Mouse (Mus musculus): ENCODE data around the gene Ccdc85b.
"Not testable (repeated sequence)": the region's sequence is repeated elsewhere in the genome, so short reads cannot be mapped to it uniquely, and the experiment has no call there.

Ccdc85b gene

GRCm38 (mm10) chr19:5457746-5458442 lies at the start of gene Ccdc85b:
Gene Ccdc85b, minus strand, starts transcription at chr19:5457894.
- DNase-seq (ENCODE audit: low spot score in 2 of 2), result no peak

GRCm38 (mm10) chr19:5503687-5504086 lies 46.0 kb upstream of the Ccdc85b start, which contains the start of gene 1700020D05Rik:
Gene 1700020D05Rik, minus strand, starts transcription at chr19:5503787.
- DNase-seq (ENCODE audit: low spot score in 2 of 2), result no peak

DNA sequence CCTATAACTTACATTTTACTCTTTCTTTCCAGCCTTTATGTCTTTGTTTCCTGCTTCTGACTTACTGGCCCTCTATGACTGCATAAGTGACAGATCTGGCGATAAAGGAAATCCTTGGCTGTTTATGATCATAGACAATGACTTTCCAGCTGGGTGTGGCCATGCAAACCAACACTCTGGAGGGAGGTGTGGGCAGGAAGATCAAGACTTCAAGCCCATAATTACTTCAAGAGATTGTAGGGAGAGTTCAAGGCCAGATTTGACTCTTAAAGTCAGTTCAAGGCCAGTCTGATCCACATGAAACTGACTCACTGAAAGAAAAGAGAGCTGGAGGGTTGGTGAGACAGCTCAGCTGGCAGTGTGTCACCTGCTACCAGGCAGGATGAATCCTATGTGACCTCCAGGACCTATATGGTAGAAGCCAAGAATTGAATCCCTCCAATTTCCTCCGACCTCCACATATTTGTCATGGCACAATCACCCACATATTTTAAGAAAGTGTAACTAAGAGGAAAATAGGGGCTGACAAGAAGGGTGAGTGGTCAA lies 42.7 kb upstream of the Ccdc85b start:
- DNase-seq (ENCODE audit: low spot score in 2 of 2), result no peak

GRCm38 (mm10) chr19:5496052-5496370 lies 38.3 kb upstream of the Ccdc85b start:
- no peak for DNase-seq (ENCODE audit: low spot score in 2 of 2)

DNA sequence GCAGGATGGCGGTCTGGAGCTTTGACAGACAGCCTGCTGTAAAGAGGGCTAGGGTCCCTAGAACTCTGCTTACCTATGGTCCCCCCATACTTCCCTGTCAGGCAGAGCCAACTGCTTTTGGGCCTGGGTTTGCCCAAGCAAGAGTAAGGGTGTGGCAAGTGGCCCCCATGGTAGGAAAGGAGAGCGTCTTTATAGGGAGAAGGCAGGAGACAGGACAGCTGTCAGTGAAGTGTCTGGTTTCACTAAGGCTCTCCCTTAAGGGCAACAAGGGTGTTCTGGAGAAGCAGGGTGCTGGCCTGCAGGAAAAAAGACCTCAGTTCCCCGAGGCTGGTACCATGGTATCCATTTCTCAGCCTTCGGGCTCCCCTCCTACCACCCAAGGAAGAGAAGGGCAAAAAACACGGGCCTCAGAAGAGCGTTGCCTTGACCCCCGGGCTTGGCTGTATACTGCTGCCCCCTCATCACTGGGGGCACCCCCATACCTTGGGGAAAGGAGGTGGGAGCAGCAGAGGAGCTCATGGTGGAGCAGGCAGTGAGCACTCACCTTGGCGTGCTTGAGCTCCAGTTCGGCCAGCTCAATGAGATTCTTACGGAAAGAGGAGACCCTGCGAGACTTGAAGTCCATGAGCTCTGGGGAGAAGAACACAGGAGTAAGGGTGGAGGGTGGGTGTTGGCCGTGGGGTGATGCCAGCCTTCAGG lies 37.8 kb upstream of the Ccdc85b start:
- no peak for DNase-seq (ENCODE audit: low spot score in 2 of 2)

- no peak for DNase-seq (ENCODE audit: low spot score in 2 of 2)
Measured at GRCm38 (mm10) chr19:5494314-5494713, 36.6 kb upstream of the Ccdc85b start.

DNA sequence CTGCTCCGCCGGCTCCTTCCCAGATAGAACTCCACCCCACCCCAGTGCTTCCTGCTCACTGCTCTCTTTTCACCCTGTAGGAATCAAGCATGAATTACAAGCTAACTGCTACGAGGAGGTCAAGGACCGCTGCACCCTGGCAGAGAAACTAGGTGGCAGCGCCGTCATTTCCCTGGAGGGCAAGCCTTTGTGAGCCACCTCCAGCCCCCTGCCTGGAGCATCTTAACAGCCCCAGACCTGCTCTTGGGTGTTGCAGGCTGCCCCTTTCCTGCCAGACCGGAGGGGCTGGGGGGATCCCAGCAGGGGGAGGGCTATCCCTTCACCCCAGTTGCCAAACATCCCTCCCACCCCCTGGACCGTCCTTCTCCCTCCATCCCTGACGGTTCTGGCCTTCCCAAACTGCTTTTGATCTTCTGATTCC lies 35.6 kb upstream of the Ccdc85b start:
- DNase-seq (ENCODE audit: low spot score in 2 of 2), result not testable (repeated sequence)

- DNase-seq (ENCODE audit: low spot score in 2 of 2), result no peak
Measured at GRCm38 (mm10) chr19:5492641-5493040, 34.9 kb upstream of the Ccdc85b start.

- DNase-seq (ENCODE audit: low spot score in 2 of 2), result peak in 1 of 2 experiments; percentile 69
Measured at GRCm38 (mm10) chr19:5490898-5491708, 33.4 kb upstream of the Ccdc85b start.

DNA sequence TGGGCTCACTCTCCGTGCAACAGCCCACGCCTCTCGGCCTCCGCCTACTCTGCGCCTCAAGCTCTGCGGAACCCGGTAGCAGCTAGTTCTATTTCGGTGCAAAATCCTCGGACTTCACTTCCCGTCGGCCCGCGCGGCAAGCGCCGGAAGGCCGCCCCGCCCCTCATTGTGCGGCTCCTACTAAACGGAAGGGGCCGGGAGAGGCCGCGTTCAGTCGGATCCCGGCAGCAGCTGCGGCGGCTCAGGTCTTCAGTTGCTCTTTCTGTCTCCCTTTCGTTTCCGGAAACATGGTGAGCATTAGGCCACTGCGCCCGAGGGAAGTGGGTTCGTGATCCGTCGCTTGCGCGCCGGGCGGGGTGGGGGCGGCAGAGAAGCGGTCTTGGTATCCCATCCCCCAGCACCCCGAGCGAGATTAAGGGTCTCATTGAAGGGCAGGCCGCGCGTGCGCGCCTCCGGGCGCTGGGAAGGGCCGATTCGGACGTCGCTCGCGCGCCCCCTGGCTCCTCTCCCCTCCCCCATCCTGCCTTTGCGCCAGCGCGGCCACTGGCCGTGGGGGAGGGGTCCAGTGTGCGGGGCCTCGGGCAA lies 32.7 kb upstream of the Ccdc85b start, which contains the start of gene Cfl1:
Cfl1 (plus strand) TSS at position 143 of the 585 bp plus-strand sequence.
- DNase-seq (ENCODE audit: low spot score in 2 of 2), result peak; percentile 87 to 93

DNA sequence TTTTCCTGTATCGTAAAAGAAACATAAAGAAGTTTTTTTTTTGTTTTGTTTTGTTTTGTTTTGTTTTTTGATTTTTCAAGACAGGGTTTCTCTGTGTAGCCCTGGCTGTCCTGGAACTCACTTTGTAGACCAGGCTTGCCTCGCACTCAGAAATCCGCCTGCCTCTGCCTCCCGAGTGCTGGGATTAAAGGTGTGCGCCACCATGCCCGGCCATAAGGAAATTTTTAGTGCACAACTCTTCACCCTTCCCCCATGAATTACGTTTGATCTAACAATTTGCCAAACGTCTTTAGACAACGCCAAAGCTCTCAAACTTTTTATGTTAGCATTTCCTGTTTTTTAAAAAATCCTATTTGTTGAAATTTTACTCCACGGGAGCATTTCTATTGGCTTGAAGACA lies 32.0 kb upstream of the Ccdc85b start:
- not testable (repeated sequence) for DNase-seq (ENCODE audit: low spot score in 2 of 2)

GRCm38 (mm10) chr19:5488878-5489571 lies 31.3 kb upstream of the Ccdc85b start:
- peak; percentile 82 to 95 for DNase-seq (ENCODE audit: low spot score in 2 of 2)

GRCm38 (mm10) chr19:5487768-5488550 lies 30.3 kb upstream of the Ccdc85b start, which contains the start of gene Mus81:
Gene Mus81, minus strand, starts transcription at chr19:5488402.
- peak; percentile 87 to 94 for DNase-seq (ENCODE audit: low spot score in 2 of 2)

DNA sequence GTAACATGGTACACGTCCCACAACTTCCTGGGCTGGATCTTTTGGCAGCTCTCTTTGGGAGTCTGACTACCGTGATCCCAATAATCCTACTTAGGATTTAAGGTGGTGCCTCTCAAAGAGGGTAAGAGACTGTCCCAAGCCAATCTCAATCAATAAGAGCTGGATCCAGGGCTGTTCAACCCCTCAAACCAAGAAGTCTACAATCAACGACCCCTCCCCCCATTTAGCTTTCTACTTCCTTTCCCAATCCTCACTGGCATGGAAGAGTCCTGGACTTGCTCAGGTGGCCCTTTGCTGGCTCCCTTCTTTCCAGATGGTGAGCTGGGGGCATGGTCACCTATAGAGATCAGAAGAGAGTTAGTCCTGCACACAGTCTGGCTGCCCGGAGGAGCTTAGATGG lies 29.1 kb upstream of the Ccdc85b start:
- DNase-seq (ENCODE audit: low spot score in 2 of 2), result no peak

- no peak for DNase-seq (ENCODE audit: low spot score in 2 of 2)
Measured at GRCm38 (mm10) chr19:5486286-5486685, 28.6 kb upstream of the Ccdc85b start.

DNA sequence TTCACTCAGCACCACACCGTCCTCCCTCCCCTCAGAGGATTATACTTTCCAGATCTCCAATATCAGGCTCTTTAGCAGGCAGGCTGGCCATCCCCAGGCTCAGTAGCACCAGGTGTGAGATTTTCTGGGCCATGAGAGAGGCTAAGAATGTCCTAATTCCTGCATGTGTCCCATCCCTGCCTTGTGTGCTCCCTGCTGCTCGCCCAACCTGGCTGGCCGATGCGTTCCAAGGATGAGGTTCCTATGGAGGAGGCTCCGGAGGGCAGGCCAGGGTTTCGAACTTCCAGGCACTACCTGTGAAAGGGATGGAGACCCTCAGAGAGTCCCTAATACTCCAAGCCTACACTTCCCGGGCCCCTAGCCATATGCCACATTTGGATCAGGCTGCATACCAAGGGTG lies 28.1 kb upstream of the Ccdc85b start:
- DNase-seq (ENCODE audit: low spot score in 2 of 2), result no peak

- no peak for DNase-seq (ENCODE audit: low spot score in 2 of 2)
Measured at GRCm38 (mm10) chr19:5485371-5485770, 27.7 kb upstream of the Ccdc85b start.

DNA sequence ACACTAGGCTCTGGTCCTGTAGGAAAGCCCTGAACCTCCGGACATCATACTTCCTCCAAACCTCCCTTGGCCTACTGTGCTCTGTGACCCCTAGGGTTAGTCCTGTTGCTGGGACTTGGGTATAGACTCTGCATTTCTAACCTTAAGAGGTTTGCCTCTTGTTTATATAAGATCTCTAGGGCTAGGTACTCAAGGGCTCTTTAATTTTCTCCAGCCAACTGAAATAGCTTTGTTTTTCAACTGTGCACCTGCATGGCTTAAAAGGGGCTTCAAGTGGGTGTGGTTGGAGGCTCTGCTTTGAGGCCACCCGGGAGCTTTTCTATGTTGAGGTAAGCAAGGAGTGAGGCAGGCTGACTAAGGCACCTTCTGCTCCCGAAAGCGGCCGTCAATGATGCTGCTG lies 26.8 kb upstream of the Ccdc85b start:
- DNase-seq (ENCODE audit: low spot score in 2 of 2), result no peak

DNA sequence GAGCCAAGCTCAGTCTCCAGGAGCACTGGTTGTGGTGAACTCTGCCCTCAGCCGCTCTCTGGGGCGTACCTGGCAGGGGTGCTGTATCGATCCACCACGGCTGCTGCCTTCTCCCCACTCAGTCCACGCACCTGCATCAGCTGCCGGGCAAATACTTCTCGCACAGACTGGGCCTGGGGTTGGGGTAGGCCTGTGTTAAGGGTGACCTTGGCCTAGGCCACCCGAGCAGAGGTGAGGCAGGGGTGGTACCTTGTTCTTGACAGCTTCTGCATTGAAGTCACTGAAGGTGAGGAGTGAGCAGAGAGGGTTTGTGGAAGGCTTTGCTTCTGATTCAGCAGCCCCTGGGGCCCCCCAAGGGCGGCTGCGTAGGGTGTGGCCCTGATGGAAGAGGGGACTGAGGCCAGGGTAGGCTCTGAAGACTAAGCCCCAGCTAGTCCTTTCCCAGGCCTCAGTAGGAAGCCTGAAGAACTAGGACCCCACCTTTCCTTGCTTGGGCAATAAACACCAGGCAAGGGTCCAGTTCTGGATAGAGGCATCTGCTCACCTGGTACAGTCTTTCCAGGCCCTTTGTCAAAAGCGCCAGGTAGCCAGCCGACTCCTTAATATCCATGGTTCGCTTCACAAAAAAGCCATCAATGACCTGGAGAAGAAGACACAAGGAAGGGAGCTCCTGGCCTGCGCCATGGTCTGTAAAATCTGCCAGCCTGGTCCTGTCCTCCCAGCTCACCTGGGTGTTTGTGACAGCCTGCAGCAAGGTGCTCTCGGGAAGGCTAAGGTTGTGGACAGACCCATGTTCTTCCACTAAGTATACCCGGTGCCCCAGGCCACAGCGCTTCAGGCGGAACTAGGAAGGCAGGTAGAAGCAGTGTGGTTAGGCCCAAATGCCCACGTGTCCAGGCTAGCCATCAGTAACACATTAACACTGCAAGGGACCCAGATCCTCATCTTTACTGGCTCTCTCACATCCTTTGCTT lies 26.0 kb upstream of the Ccdc85b start:
- no peak for DNase-seq (ENCODE audit: low spot score in 2 of 2)

All from cerebellum, postnatal 4 days (tissue).